Mouse (Mus musculus): Measurements from ENCODE around the gene Hbp1. TPM values are rescaled to one million over a fixed set of nuclear protein-coding genes. Genes with fewer than 3 reads are reported as not detected.

Hbp1 gene
- polyA plus RNA-seq, 1 experiment from 2014 or later, result 51.3 TPM

Other genes starting within 250 kb of the Hbp1 start
- gene Gpr22, start 236.6 kb downstream of the Hbp1 start, polyA plus RNA-seq (2014; fragmentation: Nextera tagmentation; extraction: Ambion mirVana), result 0.47 and 0.67 TPM in 2 replicates
- 103 and 123 TPM in 2 replicates for gene Prkar2b, start 110.8 kb upstream of the Hbp1 start, polyA plus RNA-seq (2014; fragmentation: Nextera tagmentation; extraction: Ambion mirVana)